Mouse (Mus musculus): ENCODE measurements at regions not wholly inside any gene's neighbourhood (a gene's known extent, or its start where the extent isn't known, plus 50 kb on each side); places are given as distances from the start of the nearest gene placed in this dataset.

GRCm38 (mm10) chr2:157633286-157633685, 62.2 kb upstream of the Blcap start:
- Histone ChIP-seq H3K4me1 (ENCODE audit: control insufficient read depth, insufficient read depth, low read length) (no peaks in the 10 kb centered on the region), H3K27ac (ENCODE audit: insufficient read depth, low read depth, low read length) (no peak overlapping the region), H3K36me3 (ENCODE audit: control insufficient read depth, insufficient read depth, low read length) (no peaks in the 10 kb centered on the region), H3K27me3 (replicated peaks; ENCODE audit: control insufficient read depth, insufficient read depth, low read length) (no peaks in the 10 kb centered on the region), H3K4me3 (ENCODE audit: insufficient read depth, low read depth, low read length) (no peak overlapping the region)
- DNase-seq: no peak
- no peak for TF ChIP-seq POLR2A (IDR thresholded peaks at IDR 0.05; ENCODE audit: low read depth, low read length)
- no peak for TF ChIP-seq CTCF (conservative IDR thresholded peaks at IDR 0.05; ENCODE audit: insufficient read depth, insufficient read length, low read depth, low read length)
- WGBS: 58% methylated on average over 7 of the region's 7 CpGs

- H3K4me1 ChIP-seq (ENCODE audit: control insufficient read depth, insufficient read depth, low read length): no peaks in the 10 kb centered on the region
- H3K36me3 ChIP-seq (ENCODE audit: control insufficient read depth, insufficient read depth, low read length): no peaks in the 10 kb centered on the region
- H3K27ac ChIP-seq (ENCODE audit: insufficient read depth, low read depth, low read length): no peak overlapping the region
- TF ChIP-seq CTCF (conservative IDR thresholded peaks at IDR 0.05; ENCODE audit: insufficient read depth, insufficient read length, low read depth, low read length): peak; percentile 96
- TF ChIP-seq POLR2A (IDR thresholded peaks at IDR 0.05; ENCODE audit: low read depth, low read length): no peak
- peak; percentile 89 for DNase-seq
- H3K4me3 ChIP-seq (ENCODE audit: insufficient read depth, low read depth, low read length): no peak overlapping the region
- no peaks in the 10 kb centered on the region for H3K27me3 ChIP-seq (replicated peaks; ENCODE audit: control insufficient read depth, insufficient read depth, low read length)
- 7% methylated on average over 14 of the region's 14 CpGs for WGBS
These were observed 64.6 kb upstream of the Blcap start for GRCm38 (mm10) chr2:157635670-157636069.

GRCm38 (mm10) chr2:157640873-157641272, 69.8 kb upstream of the Blcap start:
- Histone ChIP-seq H3K4me3 (ENCODE audit: insufficient read depth, low read depth, low read length) (no peak overlapping the region), H3K27me3 (replicated peaks; ENCODE audit: control insufficient read depth, insufficient read depth, low read length) (no peaks in the 10 kb centered on the region), H3K27ac (ENCODE audit: insufficient read depth, low read depth, low read length) (no peak overlapping the region), H3K4me1 (ENCODE audit: control insufficient read depth, insufficient read depth, low read length) (no peaks in the 10 kb centered on the region), H3K36me3 (ENCODE audit: control insufficient read depth, insufficient read depth, low read length) (no peaks in the 10 kb centered on the region)
- WGBS: 64% methylated on average over 4 of the region's 4 CpGs
- no peak for DNase-seq
- no peak for TF ChIP-seq CTCF (conservative IDR thresholded peaks at IDR 0.05; ENCODE audit: insufficient read depth, insufficient read length, low read depth, low read length)
- TF ChIP-seq POLR2A (IDR thresholded peaks at IDR 0.05; ENCODE audit: low read depth, low read length): no peak

- 26% methylated on average over 20 of the region's 20 CpGs for WGBS
- no peaks in the 10 kb centered on the region for H3K27me3 ChIP-seq (replicated peaks; ENCODE audit: control insufficient read depth, insufficient read depth, low read length)
- H3K36me3 ChIP-seq (ENCODE audit: control insufficient read depth, insufficient read depth, low read length): no peaks in the 10 kb centered on the region
- peak; percentile 30 for DNase-seq
- no peak for TF ChIP-seq CTCF (conservative IDR thresholded peaks at IDR 0.05; ENCODE audit: insufficient read depth, insufficient read length, low read depth, low read length)
- no peak for TF ChIP-seq POLR2A (IDR thresholded peaks at IDR 0.05; ENCODE audit: low read depth, low read length)
- no peak overlapping the region for H3K27ac ChIP-seq (ENCODE audit: insufficient read depth, low read depth, low read length)
- no peak overlapping the region for H3K4me3 ChIP-seq (ENCODE audit: insufficient read depth, low read depth, low read length)
- H3K4me1 ChIP-seq (ENCODE audit: control insufficient read depth, insufficient read depth, low read length): no peaks in the 10 kb centered on the region
These were observed 73.4 kb upstream of the Ctnnbl1 start for GRCm38 (mm10) chr2:157663584-157664375.

GRCm38 (mm10) chr2:157664481-157664880, 72.7 kb upstream of the Ctnnbl1 start:
- no peak overlapping the region for H3K4me3 ChIP-seq (ENCODE audit: insufficient read depth, low read depth, low read length)
- DNase-seq: no peak
- whole genome bisulfite sequencing: 53% methylated on average over 6 of the region's 6 CpGs
- no peak for TF ChIP-seq POLR2A (IDR thresholded peaks at IDR 0.05; ENCODE audit: low read depth, low read length)
- no peak for TF ChIP-seq CTCF (conservative IDR thresholded peaks at IDR 0.05; ENCODE audit: insufficient read depth, insufficient read length, low read depth, low read length)
- H3K27ac ChIP-seq (ENCODE audit: insufficient read depth, low read depth, low read length): no peak overlapping the region
- H3K4me1 ChIP-seq (ENCODE audit: control insufficient read depth, insufficient read depth, low read length): no peaks in the 10 kb centered on the region
- no peaks in the 10 kb centered on the region for H3K36me3 ChIP-seq (ENCODE audit: control insufficient read depth, insufficient read depth, low read length)
- no peaks in the 10 kb centered on the region for H3K27me3 ChIP-seq (replicated peaks; ENCODE audit: control insufficient read depth, insufficient read depth, low read length)

- H3K27me3 ChIP-seq (replicated peaks; ENCODE audit: control insufficient read depth, insufficient read depth, low read length): no peaks in the 10 kb centered on the region
- H3K4me1 ChIP-seq (ENCODE audit: control insufficient read depth, insufficient read depth, low read length): no peaks in the 10 kb centered on the region
- no peak overlapping the region for H3K4me3 ChIP-seq (ENCODE audit: insufficient read depth, low read depth, low read length)
- DNase-seq: no peak
- WGBS: 68% methylated on average over 2 of the region's 2 CpGs
- TF ChIP-seq POLR2A (IDR thresholded peaks at IDR 0.05; ENCODE audit: low read depth, low read length) (no peak), CTCF (conservative IDR thresholded peaks at IDR 0.05; ENCODE audit: insufficient read depth, insufficient read length, low read depth, low read length) (no peak)
- no peaks in the 10 kb centered on the region for H3K36me3 ChIP-seq (ENCODE audit: control insufficient read depth, insufficient read depth, low read length)
- no peak overlapping the region for H3K27ac ChIP-seq (ENCODE audit: insufficient read depth, low read depth, low read length)
These were observed 67.0 kb upstream of the Ctnnbl1 start for GRCm38 (mm10) chr2:157670191-157670590.

- Histone ChIP-seq H3K36me3 (ENCODE audit: control insufficient read depth, insufficient read depth, low read length) (no peaks in the 10 kb centered on the region), H3K27me3 (replicated peaks; ENCODE audit: control insufficient read depth, insufficient read depth, low read length) (no peaks in the 10 kb centered on the region), H3K4me1 (ENCODE audit: control insufficient read depth, insufficient read depth, low read length) (no peaks in the 10 kb centered on the region), H3K4me3 (ENCODE audit: insufficient read depth, low read depth, low read length) (no peak overlapping the region), H3K27ac (ENCODE audit: insufficient read depth, low read depth, low read length) (no peak overlapping the region)
- no peak for DNase-seq
- TF ChIP-seq POLR2A (IDR thresholded peaks at IDR 0.05; ENCODE audit: low read depth, low read length) (no peak), CTCF (conservative IDR thresholded peaks at IDR 0.05; ENCODE audit: insufficient read depth, insufficient read length, low read depth, low read length) (no peak)
- whole genome bisulfite sequencing: 35% methylated on average over 19 of the region's 19 CpGs
These were observed 62.3 kb upstream of the Ctnnbl1 start for GRCm38 (mm10) chr2:157674906-157675305.

Data from kidney, adult 2 months (tissue).